Mouse (Mus musculus) frontal cortex, postnatal 14 days (tissue): ENCODE results near the gene Mycbpap.

ENCODE experiments used
- DNase-seq, 2 experiments: peaks; one replicate each; pipeline ENCODE4 v3.0.0; 2022; ENCODE audit warnings: low spot score in 2 of 2

Mycbpap gene

DNA sequence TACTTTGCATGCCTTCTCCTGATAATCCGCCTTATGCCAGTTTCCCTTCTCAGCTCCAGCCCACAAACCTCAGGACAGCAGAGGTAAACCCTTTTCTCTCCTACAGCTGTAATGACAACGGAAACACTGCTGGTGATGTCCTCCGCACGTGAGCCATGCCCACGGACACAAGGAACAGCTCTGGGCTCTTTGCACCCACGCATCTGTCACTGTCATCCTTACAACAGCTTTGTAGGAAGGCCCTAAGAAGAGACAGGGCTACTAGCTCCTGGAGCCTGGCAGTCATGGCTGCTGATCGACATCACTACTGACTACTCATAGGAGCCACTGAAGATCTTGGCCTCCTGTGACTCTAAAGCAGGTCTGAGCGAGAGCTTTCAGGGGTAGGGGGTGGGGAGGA is 11.6 kb upstream of the Mycbpap start:
- DNase-seq, result no peak

DNA sequence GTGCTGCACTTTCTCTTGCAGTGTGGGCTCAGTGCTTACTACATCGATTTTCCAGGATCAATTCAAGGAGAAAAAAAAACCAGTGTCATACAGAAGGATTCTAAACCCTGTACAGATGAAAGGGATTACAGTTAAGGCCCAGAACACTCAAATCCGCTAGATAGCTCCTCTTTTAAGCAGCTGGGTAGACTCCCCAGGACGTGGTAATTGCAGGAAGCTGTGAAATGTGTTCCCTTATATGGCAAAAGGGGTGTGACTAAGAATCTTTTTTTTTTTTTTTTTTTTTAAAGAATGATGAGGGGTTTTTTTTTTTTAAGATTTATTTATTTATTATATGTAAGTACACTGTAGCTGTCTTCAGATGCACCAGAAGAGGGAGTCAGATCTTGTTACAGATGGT is 7.3 kb upstream of the Mycbpap start:
- DNase-seq, result no peak

DNA sequence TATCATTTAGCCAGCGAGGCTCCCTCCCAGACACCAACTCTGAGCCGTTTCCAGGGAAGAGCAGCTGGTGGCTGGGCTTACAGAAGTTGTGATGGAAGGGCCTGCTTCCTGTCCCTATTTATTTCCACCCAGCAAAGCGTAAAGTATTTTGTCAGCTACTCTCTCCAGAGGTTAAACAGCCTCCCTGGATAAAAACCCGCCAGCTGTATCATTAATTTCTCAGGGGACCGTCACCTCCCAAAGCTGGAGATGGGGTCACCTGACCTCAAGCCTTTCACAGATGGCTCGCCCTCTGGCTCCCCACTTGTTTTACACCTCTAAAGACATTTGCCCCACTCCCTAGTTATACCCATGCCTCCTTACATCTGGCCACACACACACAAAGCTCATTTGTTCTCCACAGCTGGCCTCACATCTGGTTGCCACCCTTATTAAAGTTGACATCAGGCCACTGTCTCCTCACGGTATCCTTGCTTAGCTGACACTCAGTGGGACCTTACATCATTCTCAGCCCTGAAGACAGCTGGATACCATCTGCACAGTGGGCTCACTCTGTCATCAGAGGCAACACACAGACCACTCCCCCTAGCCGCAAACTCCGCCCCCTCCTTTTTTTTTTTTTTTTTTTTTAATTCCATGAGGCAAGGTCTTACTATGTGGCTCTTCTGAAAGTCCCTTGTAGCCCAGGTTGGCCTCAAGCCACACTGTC is 4.8 kb upstream of the Mycbpap start:
- DNase-seq, result no peak

- no peak for DNase-seq
Measured at GRCm38 (mm10) chr11:94513452-94513851, 8.1 kb downstream of the Mycbpap start.

DNA sequence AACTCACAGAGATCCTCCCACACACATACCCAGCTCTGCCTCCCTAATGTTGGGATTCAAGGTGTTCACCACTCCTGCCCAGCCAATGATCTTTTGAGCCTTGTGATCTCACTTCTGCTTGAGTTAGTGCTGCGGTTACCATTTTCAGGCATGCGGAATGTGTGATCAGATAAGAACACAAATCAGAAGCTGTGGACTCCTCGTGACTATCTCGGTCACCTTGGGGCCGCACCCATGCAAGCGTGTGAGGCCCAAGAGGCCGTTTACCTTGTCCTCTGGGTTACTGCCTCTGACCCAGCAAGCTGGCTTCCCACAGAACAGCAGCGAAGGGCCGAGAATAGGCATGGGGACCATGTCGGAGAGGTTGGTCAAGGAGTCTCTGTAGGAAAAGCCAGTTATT is 12.6 kb downstream of the Mycbpap start:
- DNase-seq, result no peak

GRCm38 (mm10) chr11:94501482-94501881 is 20.1 kb downstream of the Mycbpap start:
- DNase-seq, result no peak

- no peak for DNase-seq
Measured at GRCm38 (mm10) chr11:94500362-94500761, 21.2 kb downstream of the Mycbpap start.

- no peak for DNase-seq
Measured at GRCm38 (mm10) chr11:94499661-94500152, 21.8 kb downstream of the Mycbpap start, which contains the start of gene Epn3. Gene Epn3, minus strand, starts transcription at chr11:94499974.

GRCm38 (mm10) chr11:94499035-94499434 is 22.5 kb downstream of the Mycbpap start:
- DNase-seq, result no peak

DNA sequence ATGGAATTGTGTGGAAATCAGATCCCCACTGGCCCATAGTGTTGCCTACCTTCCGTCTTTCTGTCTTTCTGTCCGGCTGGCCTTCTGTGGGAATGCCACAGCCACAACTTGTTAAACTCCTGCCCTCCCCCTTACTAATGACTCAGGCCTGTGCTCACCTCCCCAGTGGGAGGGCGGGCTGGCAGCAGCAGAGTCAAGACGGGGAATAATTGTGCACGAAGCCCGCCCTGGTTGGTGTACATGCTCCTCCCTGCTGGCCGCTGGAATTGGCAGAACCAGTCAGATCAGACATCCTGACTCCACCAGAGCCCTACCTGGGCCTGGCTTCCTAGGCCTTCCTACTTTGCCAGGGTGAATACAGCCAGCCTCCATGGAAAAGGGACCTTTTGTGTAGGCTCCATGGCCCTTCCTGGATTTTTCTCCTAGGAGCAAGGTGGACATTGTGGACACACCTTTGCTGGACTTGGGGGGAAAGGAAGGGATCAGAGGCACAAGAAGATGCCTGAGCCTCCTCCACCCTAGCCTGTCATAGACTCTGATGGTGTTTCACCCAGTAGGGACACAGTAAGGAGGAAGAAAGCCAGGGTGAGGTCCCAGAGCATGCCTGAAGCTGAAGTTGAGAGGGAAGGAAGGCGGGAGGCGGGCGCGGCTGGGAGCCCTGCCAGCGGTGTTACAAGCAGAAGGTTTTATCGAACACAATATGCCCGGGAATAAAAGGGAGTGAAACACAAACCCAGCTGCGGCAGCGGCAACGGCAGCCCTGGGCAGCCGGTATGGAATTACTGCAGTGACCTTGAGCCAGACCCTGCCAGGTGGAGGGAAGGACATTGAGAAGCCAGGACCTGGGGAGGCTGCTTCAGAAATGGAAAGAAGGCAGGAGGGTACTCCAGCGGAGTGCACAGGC is 23.2 kb downstream of the Mycbpap start:
- peak in 1 of 2 experiments; percentile 41 for DNase-seq

DNA sequence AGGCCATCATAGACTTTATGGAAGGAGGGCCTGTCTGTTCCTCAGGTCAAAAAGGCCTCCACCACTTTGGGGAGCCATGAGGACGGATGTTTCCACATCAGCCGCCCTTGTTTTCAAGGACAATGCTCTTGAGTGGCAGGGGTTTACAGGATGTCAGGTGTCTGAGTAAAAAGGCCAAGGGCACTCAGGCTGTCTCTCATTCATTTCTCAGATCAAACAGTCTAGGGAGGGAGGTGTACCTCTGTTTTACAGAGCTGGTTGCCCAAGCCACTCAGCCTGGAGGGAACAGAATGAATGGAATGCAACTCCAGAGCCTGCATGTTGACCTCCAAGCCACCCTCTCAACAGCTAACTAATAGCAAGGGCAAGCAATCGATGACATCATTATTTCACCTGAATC is 26.1 kb downstream of the Mycbpap start:
- DNase-seq, result no peak

- no peak for DNase-seq
Measured at GRCm38 (mm10) chr11:94491749-94492099, 29.8 kb downstream of the Mycbpap start.

DNA sequence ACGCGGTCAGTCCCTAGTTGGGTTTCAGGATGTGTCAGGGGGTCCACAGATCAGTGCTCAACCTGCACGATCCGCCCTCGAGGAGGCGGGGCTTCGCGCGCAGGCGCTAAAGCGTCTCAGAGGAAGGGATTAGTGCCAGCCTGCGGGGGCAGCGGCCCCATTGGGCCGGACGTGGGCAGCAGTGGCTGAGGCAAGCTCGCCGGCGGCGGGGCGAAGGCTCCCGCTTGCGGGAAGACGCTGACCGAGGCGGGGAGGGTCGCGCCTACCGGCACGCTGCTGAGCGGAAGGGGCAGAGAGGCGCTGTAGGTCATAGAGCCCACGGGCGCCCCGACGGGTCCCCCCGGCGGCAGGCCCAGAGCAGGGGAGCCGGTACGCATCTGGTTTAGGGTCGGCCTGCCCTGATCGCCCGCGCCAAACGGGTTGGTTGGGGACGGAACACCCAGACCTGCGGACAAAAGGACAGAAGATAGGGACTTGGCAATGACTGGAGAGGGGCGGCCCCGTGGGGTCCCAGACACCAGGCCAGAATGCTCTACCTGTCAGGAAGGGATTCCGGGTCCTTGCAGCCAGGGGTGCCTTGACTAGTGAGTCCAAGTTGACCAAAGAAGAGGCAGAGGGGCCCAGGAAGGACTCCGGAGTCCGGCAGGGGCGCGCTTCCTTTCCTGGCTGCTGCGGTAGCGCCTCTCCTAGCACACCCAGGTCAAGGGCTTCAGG is 30.4 kb downstream of the Mycbpap start:
- no peak for DNase-seq

- no peak for DNase-seq
Measured at GRCm38 (mm10) chr11:94489745-94490144, 31.8 kb downstream of the Mycbpap start.

DNA sequence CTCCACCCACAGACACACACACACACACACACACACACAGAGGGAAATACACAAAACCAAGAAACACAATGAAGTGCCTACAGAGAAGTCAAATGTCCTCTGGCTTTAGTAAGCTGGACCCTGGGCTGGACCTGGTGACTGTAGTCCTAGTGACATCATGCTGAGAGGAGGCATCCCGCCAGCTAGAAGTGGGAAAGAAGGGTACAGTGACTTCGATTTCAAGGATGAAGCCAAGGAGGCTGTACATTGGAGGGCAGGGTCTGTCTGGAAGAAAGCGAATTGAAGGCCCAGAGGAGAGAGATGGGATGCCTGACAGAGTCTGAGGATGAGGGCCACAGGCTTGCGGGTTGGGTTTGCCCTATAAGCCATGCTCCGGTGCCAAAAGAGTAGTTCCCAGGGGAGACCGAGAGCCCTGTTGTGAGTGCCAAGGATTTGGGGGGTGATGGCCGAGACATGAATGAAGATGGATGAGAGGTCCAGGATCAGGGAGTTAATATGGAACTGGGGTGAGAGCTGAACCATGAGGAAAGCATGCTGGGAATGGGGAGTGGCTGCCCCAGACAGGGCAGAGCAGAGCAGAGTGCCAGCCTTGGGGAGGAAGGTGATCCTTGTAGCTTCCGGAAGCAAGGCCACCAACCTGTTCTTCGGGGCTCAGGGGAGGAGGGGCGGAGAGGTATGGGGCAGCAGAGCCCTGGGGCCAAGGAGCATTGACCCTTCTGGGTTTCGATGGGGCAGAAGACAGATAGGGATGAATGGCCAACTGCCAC is 32.6 kb downstream of the Mycbpap start:
- no peak for DNase-seq

DNA sequence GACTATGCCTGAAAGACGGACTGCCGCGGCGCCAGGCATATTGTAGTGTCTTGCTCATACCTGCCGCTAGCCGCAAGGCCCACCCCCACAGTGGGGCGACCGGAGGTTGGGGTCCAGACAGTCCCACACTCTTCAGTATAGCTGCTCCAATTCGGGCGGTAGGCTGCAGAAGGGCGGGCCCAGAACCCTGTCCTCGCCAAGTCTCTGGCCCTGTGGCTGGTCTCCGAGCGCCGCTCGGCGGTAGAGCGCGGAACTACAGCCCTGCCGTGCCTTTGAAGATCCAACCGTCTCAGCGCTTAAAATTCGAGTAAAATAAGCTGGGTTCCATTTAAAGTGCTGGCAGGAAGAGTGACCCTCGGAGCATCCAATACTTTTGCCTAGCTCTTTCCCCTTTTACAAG is 35.5 kb downstream of the Mycbpap start, which contains the start of gene Spata20:
Gene Spata20, minus strand, starts transcription at position 179 of the 400 bp plus-strand sequence.
- peak; percentile 69 to 89 for DNase-seq

- no peak for DNase-seq
Measured at GRCm38 (mm10) chr11:94485223-94485622, 36.3 kb downstream of the Mycbpap start.

GRCm38 (mm10) chr11:94484636-94485035 is 36.9 kb downstream of the Mycbpap start:
- no peak for DNase-seq

GRCm38 (mm10) chr11:94483921-94484320 is 37.6 kb downstream of the Mycbpap start:
- no peak for DNase-seq

DNA sequence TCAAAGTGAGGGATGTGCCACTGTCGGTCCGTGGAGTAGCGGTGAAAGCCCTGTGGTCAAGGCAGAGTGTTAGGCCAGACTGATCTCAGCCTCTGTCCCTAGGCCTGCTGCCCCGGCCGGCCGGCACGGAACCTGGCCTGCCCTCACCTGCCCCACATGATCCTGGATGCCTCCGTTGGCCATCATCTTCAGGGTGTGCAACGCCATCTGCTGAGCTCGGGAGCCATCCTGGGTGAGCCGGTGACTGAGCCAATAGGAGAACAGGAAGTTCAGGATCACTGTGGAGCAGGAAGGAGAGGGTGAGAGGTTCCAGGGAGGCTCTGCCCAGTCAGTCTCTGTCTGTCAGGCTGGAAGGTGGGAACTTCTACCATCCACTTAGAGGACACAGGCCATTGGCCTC is 38.1 kb downstream of the Mycbpap start:
- no peak for DNase-seq

- no peak for DNase-seq
Measured at GRCm38 (mm10) chr11:94482738-94483137, 38.8 kb downstream of the Mycbpap start.
